Mouse (Mus musculus) small intestine, adult 2 months (tissue): ENCODE measurements at regions not wholly inside any gene's neighbourhood (a gene's known extent, or its start where the extent isn't known, plus 50 kb on each side); places are given as distances from the start of the nearest gene placed in this dataset.

ENCODE experiments used
- CTCF ChIP-seq: fragments of 200-500 bp; IDR thresholded peaks from 2 replicates; pipeline ENCODE4 v1.5.1; 2012; ENCODE audit warnings: low read depth, mild to moderate bottlenecking, control low read depth, inconsistent platforms, low read length, moderate library complexity, mixed read lengths; ENCODE audit not compliant: insufficient replicate concordance, insufficient read length; ENCODE audit errors: extremely low read depth
- POLR2A ChIP-seq: fragments of 200-500 bp; IDR thresholded peaks from 2 replicates; pipeline ENCODE4 v1.6.1; 2012; ENCODE audit warnings: low read depth, mild to moderate bottlenecking, control low read depth, inconsistent platforms, low read length, moderate library complexity

DNA sequence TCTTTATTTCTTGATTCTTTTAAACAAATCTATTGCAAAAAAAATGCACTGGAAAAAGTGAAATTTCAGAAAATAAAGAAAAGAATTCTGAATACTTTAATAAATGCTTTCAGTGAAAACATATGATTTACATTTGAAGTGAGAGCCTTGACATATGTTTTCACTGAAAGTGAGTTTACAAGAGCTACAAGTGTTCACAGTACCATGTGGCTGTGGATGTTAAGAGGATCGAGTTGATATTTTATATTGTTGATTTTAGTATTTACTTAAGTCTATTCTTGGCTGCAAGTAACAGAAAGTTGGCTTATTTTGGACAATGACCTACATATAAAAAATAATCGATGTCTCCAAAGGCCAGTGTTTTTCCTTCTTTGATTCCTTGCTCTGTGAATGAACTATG is 607.2 kb downstream of the 1190002N15Rik start:
- TF ChIP-seq CTCF = no peak
- no peak for TF ChIP-seq POLR2A
